8 mouse cellular contexts compared by ENCODE assay signal in the genomic region with DNA sequence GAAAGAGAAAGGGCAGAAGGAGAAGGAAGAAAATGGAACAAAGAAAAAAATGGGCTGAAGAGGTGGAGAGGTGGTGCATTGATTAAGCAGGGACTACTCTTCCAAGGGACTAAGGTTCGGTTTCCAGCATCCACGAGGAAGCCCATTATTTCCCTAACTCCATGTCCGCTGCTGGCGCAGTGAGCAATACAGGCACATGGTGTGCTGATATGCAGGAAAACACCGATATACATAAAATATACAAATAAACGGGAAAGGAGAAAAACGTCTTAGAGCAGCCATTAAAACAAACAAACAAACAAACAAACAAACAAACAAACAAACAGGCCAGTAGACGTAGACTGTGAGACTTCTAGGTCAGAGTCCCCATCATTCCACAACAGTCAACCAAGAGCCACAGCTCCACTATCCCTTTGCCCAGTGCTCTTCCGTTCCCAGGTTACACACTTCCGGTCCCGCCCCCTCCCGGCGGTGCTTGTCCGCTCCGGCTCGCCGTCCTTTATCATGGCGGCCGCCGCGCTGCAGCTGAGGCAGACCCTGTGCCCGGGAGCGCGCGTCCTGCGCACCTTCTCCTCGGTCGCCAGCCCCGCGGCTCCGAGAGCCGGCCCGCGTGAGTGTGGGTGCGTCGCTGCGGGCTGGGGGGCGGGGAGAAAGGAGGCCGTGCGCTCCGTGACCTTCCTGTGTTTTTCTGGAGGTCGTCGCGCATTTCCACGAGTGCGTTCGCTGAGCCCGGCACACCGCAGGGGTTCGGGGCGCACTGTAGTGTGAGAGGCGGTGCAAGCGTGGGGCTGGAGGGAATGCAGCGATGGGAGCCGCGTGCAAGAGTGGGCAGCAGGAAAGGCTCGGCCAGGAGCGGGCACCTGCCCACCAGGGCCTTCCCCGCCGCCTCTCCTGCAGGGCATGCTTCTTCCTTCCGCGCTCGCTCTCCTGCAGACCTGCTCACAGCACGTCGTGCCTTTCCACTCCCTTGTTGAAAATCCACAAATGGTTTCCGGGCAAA. TPM values are rescaled to one million over a fixed set of nuclear protein-coding genes. Genes with fewer than 3 reads are reported as not detected.
DNase-seq lines count a peak whose midpoint lies in the region; ATAC-seq and TF ChIP-seq lines count a peak whose summit lies in the region.

A gene (plus strand): TSS at position 474 of the 1,000 bp plus-strand sequence.

- peak; percentile 40 for TF ChIP-seq CTCF in intestine, postnatal 0 days (IDR thresholded peaks at IDR 0.05; ENCODE audit: low read depth)

- peak; percentile 95 for DNase-seq in adrenal gland, postnatal 10 days
- peak; percentile 90 for DNase-seq in embryo, embryonic 9.5 days (ENCODE audit: extremely low spot score)
- DNase-seq in left cerebral cortex, postnatal 36 days (ENCODE audit: low spot score in 2 of 2): peak; percentile 88 to 90
- DNase-seq in midbrain, embryonic 10.5 days (ENCODE audit: low spot score): peak; percentile 91
- peak; percentile 86 to 88 for DNase-seq in right cerebral cortex, postnatal 36 days (ENCODE audit: low spot score in 2 of 2)
- peak; percentile 84 to 92 for DNase-seq in urinary bladder, postnatal 4 days (ENCODE audit: low spot score in 2 of 2)

- peaks cover 15% of the 10 kb centered on the region; the same call in 1 of the 2 replicates for H3K36me3 ChIP-seq in intestine, postnatal 0 days (ENCODE audit: control insufficient read depth, insufficient read depth)
- peaks cover 17% of the 10 kb centered on the region for H3K36me3 ChIP-seq in midbrain, embryonic 10.5 days

- ATAC-seq in granulocyte monocyte progenitor cell, adult 5-6 weeks (replicated peaks; ENCODE audit: poor library complexity, severe bottlenecking): peak; percentile 98
- ATAC-seq in intestine, postnatal 0 days: peak; percentile 98

- H3K9me3 ChIP-seq in intestine, postnatal 0 days (ENCODE audit: control insufficient read depth): no peaks in the 10 kb centered on the region
- H3K9me3 ChIP-seq in midbrain, embryonic 10.5 days (replicated peaks): no peaks in the 10 kb centered on the region

- peak within 1 kb of the TSS; percentile 96 for H3K9ac ChIP-seq in intestine, postnatal 0 days (ENCODE audit: low read depth, low read length)

- WGBS in intestine, postnatal 0 days: 3% methylated on average over 65 of the region's 66 CpGs
- WGBS in midbrain, embryonic 10.5 days: 3% methylated on average over 66 of the region's 66 CpGs

- peak within 1 kb of the TSS; percentile 87 for H3K27ac ChIP-seq in intestine, postnatal 0 days (ENCODE audit: low read depth, low read length)
- H3K27ac ChIP-seq in midbrain, embryonic 10.5 days (replicated peaks): peak within 1 kb of the TSS; percentile 98

- no peaks in the 10 kb centered on the region for H3K27me3 ChIP-seq in intestine, postnatal 0 days (replicated peaks; ENCODE audit: control insufficient read depth, insufficient read depth, low read length)
- no peaks in the 10 kb centered on the region for H3K27me3 ChIP-seq in midbrain, embryonic 10.5 days (ENCODE audit: low read depth, poor library complexity, severe bottlenecking)

- peaks cover 9% of the 10 kb centered on the region for H3K4me1 ChIP-seq in intestine, postnatal 0 days (replicated peaks; ENCODE audit: control insufficient read depth, insufficient read depth, low read length)
- peaks cover 21% of the 10 kb centered on the region for H3K4me1 ChIP-seq in midbrain, embryonic 10.5 days

- H3K4me3 ChIP-seq in intestine, postnatal 0 days (ENCODE audit: low read depth, low read length): peak within 1 kb of the TSS; percentile 93
- H3K4me3 ChIP-seq in midbrain, embryonic 10.5 days: peak within 1 kb of the TSS; percentile 95

- peak within 1 kb of the TSS; percentile 77 for H3K4me2 ChIP-seq in intestine, postnatal 0 days (replicated peaks; ENCODE audit: low read depth)

- intact Hi-C loops in left cerebral cortex, postnatal 36 days (cut with DNase I): loop anchor here (5.0 kb wide), 1 partner anchor 50 kb away; a partner anchor contains a TSS

RNA-seq across cellular contexts. Expression of the gene that starts here (rescaled TPM):
- 100 to 1,000 TPM; 149 to 161 TPM for total RNA-seq in adrenal gland, postnatal 10 days (2021)
- total RNA-seq in granulocyte monocyte progenitor cell, adult 5-6 weeks (2014; fragmentation: Nextera tagmentation): 86.0 and 145 TPM in 2 replicates
- total RNA-seq in granulocyte monocyte progenitor cell, adult 5-6 weeks (2017): 80.5 and 86.9 TPM in 2 replicates
- 89.1 and 97.3 TPM in 2 replicates for polyA plus RNA-seq in intestine, postnatal 0 days (2015; fragmentation: Nextera tagmentation; extraction: Ambion mirVana)
- total RNA-seq in left cerebral cortex, postnatal 36 days (2021): 10 to 100 TPM; 45.2 to 52.9 TPM
- 109 TPM in 2 replicates for polyA plus RNA-seq in midbrain, embryonic 10.5 days (2016; fragmentation: Nextera tagmentation; extraction: Ambion mirVana)

Comparison
In these comparisons a context has a peak if more than half of its experiments do, and no peak if none do; other contexts are left out.
1. Peak in every context shown above with its lines: DNase-seq, ATAC-seq, H3K4me3 ChIP-seq and H3K27ac ChIP-seq.